9 mouse cellular contexts compared by ENCODE assay signal in genomic region chr3:32669211-32669610, GRCm38 (mm10). TPM values are rescaled to one million over a fixed set of nuclear protein-coding genes. Genes with fewer than 3 reads are reported as not detected.
A peak's percentile ranks its signal among the peaks of the same experiment; 100 is the strongest.
DNase-seq lines count a peak whose midpoint lies in the region; ATAC-seq and TF ChIP-seq lines count a peak whose summit lies in the region.
"Had no signal": no experiment of that assay in that cellular context is flagged by ENCODE, and none has a peak within 500 bp of the region (broad histone marks: within the 10 kb centered on the region; RNA-seq: fewer than 3 reads in every experiment).

No protein-coding gene starts in this region.

- H3K4me2 ChIP-seq in limb, embryonic 15.5 days, result 0 out of 2 replicates have a peak overlapping the region, but pooled peaks have one; percentile 12
- no peak overlapping the region for H3K4me2 ChIP-seq in midbrain, embryonic 15.5 days
- H3K4me2 ChIP-seq: neural tube, embryonic 12.5 days had no signal

- ATAC-seq in limb, embryonic 15.5 days (ENCODE audit: insufficient number of reproducible peaks, low FRiP score, low TSS enrichment, low read depth), result no peak
- no peak for ATAC-seq in monocyte, adult 5-6 weeks (replicated peaks; ENCODE audit: insufficient number of reproducible peaks, low FRiP score, low TSS enrichment, poor library complexity, severe bottlenecking)
- no peak for ATAC-seq in midbrain, embryonic 15.5 days (replicated peaks)

- DNase-seq in adrenal gland, postnatal 14 days, result peak; percentile 35
- DNase-seq in adrenal gland, adult 8-10 months, result no peak
- peak in 1 of 2 experiments; percentile 27 for DNase-seq in left cerebral cortex, adult 2 months (ENCODE audit: extremely low spot score in 1 of 2, low spot score in 2 of 2)
- no peak for DNase-seq in left cerebral cortex, adult 8-10 months (ENCODE audit: low spot score in 2 of 2)
- DNase-seq in heart, adult 9 months (ENCODE audit: low spot score in 2 of 2), result peak; percentile 52 to 53

- no peak overlapping the region for H3K9ac ChIP-seq in limb, embryonic 15.5 days
- H3K9ac ChIP-seq in midbrain, embryonic 15.5 days, result no peak overlapping the region
- H3K9ac ChIP-seq: neural tube, embryonic 12.5 days had no signal

- H3K27me3 ChIP-seq in limb, embryonic 15.5 days, result no peaks in the 10 kb centered on the region
- H3K27me3 ChIP-seq in midbrain, embryonic 15.5 days (replicated peaks), result no peaks in the 10 kb centered on the region
- H3K27me3 ChIP-seq: neural tube, embryonic 12.5 days had no signal

- H3K4me3 ChIP-seq in left cerebral cortex, adult 2 months, result peak overlapping the region; percentile 31
- no peak overlapping the region for H3K4me3 ChIP-seq in limb, embryonic 15.5 days
- no peak overlapping the region for H3K4me3 ChIP-seq in midbrain, embryonic 15.5 days
- H3K4me3 ChIP-seq: neural tube, embryonic 12.5 days had no signal

- peaks cover 8% of the 10 kb centered on the region; the same call in 1 of the 2 replicates for H3K4me1 ChIP-seq in limb, embryonic 15.5 days
- no peaks in the 10 kb centered on the region for H3K4me1 ChIP-seq in midbrain, embryonic 15.5 days
- H3K4me1 ChIP-seq: neural tube, embryonic 12.5 days had no signal

- intact Hi-C loops in left cerebral cortex, adult 2 months (cut with DNase I), result no loop called here

- TF ChIP-seq CTCF in left cerebral cortex, adult 2 months (IDR thresholded peaks at IDR 0.05), result no peak

- no peaks in the 10 kb centered on the region for H3K36me3 ChIP-seq in limb, embryonic 15.5 days
- no peaks in the 10 kb centered on the region for H3K36me3 ChIP-seq in midbrain, embryonic 15.5 days (replicated peaks)
- H3K36me3 ChIP-seq: neural tube, embryonic 12.5 days had no signal

- 52% methylated on average over 6 of the region's 6 CpGs for WGBS in limb, embryonic 15.5 days
- WGBS in midbrain, embryonic 15.5 days, result 77% methylated on average over 6 of the region's 6 CpGs

- peak overlapping the region; percentile 26 for H3K27ac ChIP-seq in left cerebral cortex, adult 2 months
- peak overlapping the region; percentile 54 for H3K27ac ChIP-seq in limb, embryonic 15.5 days
- no peak overlapping the region for H3K27ac ChIP-seq in midbrain, embryonic 15.5 days
- H3K27ac ChIP-seq: neural tube, embryonic 12.5 days had no signal

- no peaks in the 10 kb centered on the region for H3K9me3 ChIP-seq in limb, embryonic 15.5 days
- no peaks in the 10 kb centered on the region for H3K9me3 ChIP-seq in midbrain, embryonic 15.5 days
- H3K9me3 ChIP-seq: neural tube, embryonic 12.5 days had no signal

RNA-seq across cellular contexts. Expression of gene Actl6a, which starts 36.9 kb away (rescaled TPM):
- total RNA-seq in adrenal gland, postnatal 14 days (2021), result 44.5 and 45.2 TPM in 2 replicates
- total RNA-seq in adrenal gland, adult 8-10 months (2022), result 10 to 100 TPM; 46.4 to 62.4 (median 53.0) TPM
- total RNA-seq in left cerebral cortex, adult 2 months (2021), result 10 to 100 TPM; 16.7 to 17.7 TPM
- 10 to 100 TPM; 14.7 to 22.6 (median 17.6) TPM for total RNA-seq in left cerebral cortex, adult 8-10 months (2022)
- polyA plus RNA-seq in limb, embryonic 15.5 days (2015; fragmentation: Nextera tagmentation; extraction: Ambion mirVana), result 113 and 117 TPM in 2 replicates
- total RNA-seq in monocyte, adult 5-6 weeks (2017), result 53.7 to 82.1 TPM (median 65.7 TPM) in 3 replicates
- polyA plus RNA-seq in midbrain, embryonic 15.5 days (2015; fragmentation: Nextera tagmentation; extraction: Ambion mirVana), result 67.7 and 75.9 TPM in 2 replicates

RNA-seq across cellular contexts. Expression of gene Gnb4, which starts 52.8 kb away (rescaled TPM):
- 43.7 and 44.4 TPM in 2 replicates for total RNA-seq in adrenal gland, postnatal 14 days (2021)
- 10 to 100 TPM; 37.7 to 82.5 (median 58.9) TPM for total RNA-seq in adrenal gland, adult 8-10 months (2022)
- total RNA-seq in left cerebral cortex, adult 2 months (2021), result 10 to 100 TPM; 22.9 to 27.4 TPM
- total RNA-seq in left cerebral cortex, adult 8-10 months (2022), result 10 to 100 TPM; 25.6 to 41.5 (median 36.0) TPM
- polyA plus RNA-seq in limb, embryonic 15.5 days (2015; fragmentation: Nextera tagmentation; extraction: Ambion mirVana), result 92.8 and 98.0 TPM in 2 replicates
- 1.4 to 6.0 TPM (median 5.7 TPM) in 3 replicates for total RNA-seq in monocyte, adult 5-6 weeks (2017)
- 86.4 and 90.4 TPM in 2 replicates for polyA plus RNA-seq in midbrain, embryonic 15.5 days (2015; fragmentation: Nextera tagmentation; extraction: Ambion mirVana)

Comparison
In these comparisons a context has a peak if more than half of its experiments do, and no peak if none do; other contexts are left out.
1. DNase-seq: peak in adrenal gland, postnatal 14 days (single experiment) and heart, adult 9 months (2 of 2); none in adrenal gland, adult 8-10 months (single experiment) and left cerebral cortex, adult 8-10 months (0 of 2).